In genomic region chr2:34667820-34668219, GRCm38 (mm10) we compare ENCODE assay signal across 23 mouse cellular contexts.
DNase-seq lines count a peak whose midpoint lies in the region; ATAC-seq and TF ChIP-seq lines count a peak whose summit lies in the region.
"Had no signal": no experiment of that assay in that cellular context is flagged by ENCODE, and none has a peak within 500 bp of the region (broad histone marks: within the 10 kb centered on the region; RNA-seq: fewer than 3 reads in every experiment).

No protein-coding gene starts in this region.

- peaks cover 19% of the 10 kb centered on the region for H3K4me1 ChIP-seq in forebrain, embryonic 12.5 days
- peaks cover 23% of the 10 kb centered on the region for H3K4me1 ChIP-seq in forebrain, embryonic 15.5 days
- peaks cover 5% of the 10 kb centered on the region; the same call in 1 of the 2 replicates for H3K4me1 ChIP-seq in hindbrain, embryonic 11.5 days (replicated peaks; ENCODE audit: control insufficient read depth, insufficient read depth, low read length)
- peaks cover 38% of the 10 kb centered on the region for H3K4me1 ChIP-seq in hindbrain, embryonic 10.5 days (replicated peaks)
- peaks cover 8% of the 10 kb centered on the region for H3K4me1 ChIP-seq in hindbrain, postnatal 0 days (ENCODE audit: insufficient read depth, low read length)

- no peak overlapping the region for H3K4me2 ChIP-seq in forebrain, embryonic 12.5 days
- H3K4me2 ChIP-seq in forebrain, embryonic 15.5 days (replicated peaks) = no peak overlapping the region
- no peak overlapping the region for H3K4me2 ChIP-seq in hindbrain, embryonic 11.5 days (replicated peaks; ENCODE audit: low read depth, low read length)
- H3K4me2 ChIP-seq in hindbrain, postnatal 0 days (ENCODE audit: low read depth, low read length) = no peak overlapping the region

- WGBS in forebrain, embryonic 12.5 days = 22% methylated on average over 10 of the region's 10 CpGs
- 13% methylated on average over 10 of the region's 10 CpGs for WGBS in forebrain, embryonic 15.5 days
- 29% methylated on average over 10 of the region's 10 CpGs for WGBS in hindbrain, embryonic 11.5 days
- WGBS in hindbrain, embryonic 10.5 days = 26% methylated on average over 10 of the region's 10 CpGs
- WGBS in hindbrain, postnatal 0 days = 22% methylated on average over 10 of the region's 10 CpGs

- no peak overlapping the region for H3K27ac ChIP-seq in forebrain, embryonic 12.5 days
- H3K27ac ChIP-seq in forebrain, embryonic 15.5 days (replicated peaks) = no peak overlapping the region; the same call in 1 of the 2 replicates
- H3K27ac ChIP-seq in hindbrain, embryonic 11.5 days (ENCODE audit: low read depth, low read length) = no peak overlapping the region
- H3K27ac ChIP-seq in hindbrain, embryonic 10.5 days = no peak overlapping the region
- no peak overlapping the region for H3K27ac ChIP-seq in hindbrain, postnatal 0 days
- H3K27ac ChIP-seq: heart, adult 2 months; kidney, postnatal 0 days; liver, embryonic 14.5 days; macrophage; stomach, postnatal 0 days had no signal

- no peak for TF ChIP-seq CTCF in hindbrain, postnatal 0 days (IDR thresholded peaks at IDR 0.05; ENCODE audit: low read depth)

- peaks cover 21% of the 10 kb centered on the region for H3K27me3 ChIP-seq in forebrain, embryonic 12.5 days
- no peaks in the 10 kb centered on the region for H3K27me3 ChIP-seq in forebrain, embryonic 15.5 days
- no peaks in the 10 kb centered on the region for H3K27me3 ChIP-seq in hindbrain, embryonic 11.5 days (ENCODE audit: control insufficient read depth, insufficient read depth, low read length)
- H3K27me3 ChIP-seq in hindbrain, embryonic 10.5 days (ENCODE audit: insufficient read depth, poor library complexity, severe bottlenecking) = peaks cover 43% of the 10 kb centered on the region
- no peaks in the 10 kb centered on the region for H3K27me3 ChIP-seq in hindbrain, postnatal 0 days (ENCODE audit: insufficient read depth, low read length)

- H3K36me3 ChIP-seq in forebrain, embryonic 12.5 days (replicated peaks) = no peaks in the 10 kb centered on the region
- no peaks in the 10 kb centered on the region for H3K36me3 ChIP-seq in forebrain, embryonic 15.5 days
- no peaks in the 10 kb centered on the region for H3K36me3 ChIP-seq in hindbrain, embryonic 11.5 days (ENCODE audit: control insufficient read depth, insufficient read depth, low read length)
- no peaks in the 10 kb centered on the region for H3K36me3 ChIP-seq in hindbrain, embryonic 10.5 days
- H3K36me3 ChIP-seq in hindbrain, postnatal 0 days (ENCODE audit: insufficient read depth, low read length) = no peaks in the 10 kb centered on the region

- H3K9ac ChIP-seq in forebrain, embryonic 12.5 days = peak overlapping the region; percentile 25; the same call in 1 of the 2 replicates
- no peak overlapping the region for H3K9ac ChIP-seq in forebrain, embryonic 15.5 days (replicated peaks)
- no peak overlapping the region for H3K9ac ChIP-seq in hindbrain, embryonic 11.5 days (ENCODE audit: low read depth, low read length)
- H3K9ac ChIP-seq in hindbrain, postnatal 0 days (replicated peaks; ENCODE audit: low read length) = no peak overlapping the region
- H3K9ac ChIP-seq: liver, embryonic 14.5 days had no signal

- no peaks in the 10 kb centered on the region for H3K9me3 ChIP-seq in forebrain, embryonic 12.5 days
- no peaks in the 10 kb centered on the region for H3K9me3 ChIP-seq in forebrain, embryonic 15.5 days
- H3K9me3 ChIP-seq in hindbrain, embryonic 11.5 days (ENCODE audit: control insufficient read depth, low read length) = no peaks in the 10 kb centered on the region
- no peaks in the 10 kb centered on the region for H3K9me3 ChIP-seq in hindbrain, embryonic 10.5 days
- H3K9me3 ChIP-seq in hindbrain, postnatal 0 days (ENCODE audit: low read length) = no peaks in the 10 kb centered on the region

- H3K4me3 ChIP-seq in forebrain, embryonic 12.5 days (replicated peaks) = no peak overlapping the region
- no peak overlapping the region for H3K4me3 ChIP-seq in forebrain, embryonic 15.5 days
- H3K4me3 ChIP-seq in hindbrain, embryonic 11.5 days (ENCODE audit: low read depth, low read length) = no peak overlapping the region
- H3K4me3 ChIP-seq in hindbrain, embryonic 10.5 days = no peak overlapping the region
- no peak overlapping the region for H3K4me3 ChIP-seq in hindbrain, postnatal 0 days (ENCODE audit: low read length)
- H3K4me3 ChIP-seq: heart, adult 2 months had no signal

- ATAC-seq in forebrain, embryonic 12.5 days (ENCODE audit: low FRiP score) = no peak
- ATAC-seq in forebrain, embryonic 15.5 days (replicated peaks) = no peak
- ATAC-seq in hindbrain, embryonic 11.5 days (ENCODE audit: low FRiP score) = no peak
- no peak for ATAC-seq in hindbrain, postnatal 0 days
- ATAC-seq: Patski had no signal

- peak; percentile 22 for DNase-seq in hindbrain, embryonic 11.5 days (ENCODE audit: low spot score)
- no peak for DNase-seq in hindbrain, embryonic 10.5 days (ENCODE audit: low spot score)
- peak; percentile 16 for DNase-seq in retina, postnatal 1 day
- DNase-seq in retina, embryonic 14.5 days (ENCODE audit: low spot score) = no peak
- DNase-seq in hindbrain, postnatal 0 days (ENCODE audit: low spot score) = peak; percentile 54
- no peak for DNase-seq in layer of hippocampus, adult 9-11 months
- DNase-seq: adrenal gland, postnatal 10 days; cerebellum, adult 18-20 months; heart, adult 2 months; heart, postnatal 14 days; kidney, adult 8-10 months; liver; lung, adult 2 months; lung, postnatal 10 days; right cerebral cortex, postnatal 4 days; thymus, adult 2 months had no signal

Comparison
In these comparisons a context has a peak if more than half of its experiments do, and no peak if none do; other contexts are left out.
1. DNase-seq: peak in hindbrain, embryonic 11.5 days (single experiment), retina, postnatal 1 day (single experiment) and hindbrain, postnatal 0 days (single experiment); none in hindbrain, embryonic 10.5 days (single experiment), retina, embryonic 14.5 days (single experiment) and layer of hippocampus, adult 9-11 months (single experiment).